Mouse (Mus musculus) kidney, embryonic 15.5 days (tissue): Measurements from ENCODE around the gene Ppm1m. TPM values are rescaled to one million over a fixed set of nuclear protein-coding genes. Genes with fewer than 3 reads are reported as not detected.

Source experiments
- ATAC-seq: fragments of 200-750 bp; cut with Nextera tagmentation; replicated peaks from 2 replicates; pipeline ENCODE4 v1.8.0; 2017; ENCODE audit warnings: moderate TSS enrichment; ENCODE audit not compliant: low FRiP score
- H3K27ac ChIP-seq: fragments of 300-500 bp; sonication (generic); 2 replicates; pipeline ENCODE4 v1.5.1; 2015; ENCODE audit warnings: mild to moderate bottlenecking, inconsistent platforms
- H3K27me3 ChIP-seq: fragments of 300-500 bp; sonication (generic); 2 replicates; pipeline ENCODE4 v1.6.1; 2015; ENCODE audit warnings: inconsistent platforms
- H3K36me3 ChIP-seq: fragments of 300-500 bp; sonication (generic); 2 replicates; pipeline ENCODE4 v1.6.1; 2015; ENCODE audit warnings: inconsistent platforms
- H3K4me1 ChIP-seq: fragments of 300-500 bp; sonication (generic); 2 replicates; pipeline ENCODE4 v1.6.1; 2015; ENCODE audit warnings: inconsistent platforms
- H3K4me2 ChIP-seq: fragments of 300-500 bp; sonication (generic); 2 replicates; pipeline ENCODE4 v1.6.1; 2015; ENCODE audit warnings: moderate library complexity, mild to moderate bottlenecking, inconsistent platforms
- H3K4me3 ChIP-seq: fragments of 300-500 bp; sonication (generic); replicated peaks from 2 replicates; pipeline ENCODE4 v1.5.1; 2015; ENCODE audit warnings: mild to moderate bottlenecking, inconsistent platforms
- H3K9ac ChIP-seq: fragments of 300-500 bp; sonication (generic); 2 replicates; pipeline ENCODE4 v1.6.1; 2015; ENCODE audit warnings: mild to moderate bottlenecking, inconsistent platforms
- H3K9me3 ChIP-seq: fragments of 300-500 bp; sonication (generic); replicated peaks from 2 replicates; pipeline ENCODE4 v1.6.1; 2016; ENCODE audit warnings: inconsistent platforms
- WGBS: fragments of 180-500 bp; shearing (Covaris S2); methylation state at CpG from one replicate; pipeline ENCODE4 v1.1.7; 2015; ENCODE audit warnings: mixed read lengths; 5-methylcytosine and 5-hydroxymethylcytosine counted together
- polyA plus RNA-seq: library from polyadenylated mRNA; unstranded; fragments of >200 nt; fragmentation: Nextera tagmentation; extraction: Ambion mirVana; gene quantifications from 2 replicates; pipeline ENCODE4 v1.2.1, GENCODE M21; 2015

Gene Ppm1m
- polyA plus RNA-seq, 1 experiment from 2014 or later = 55.1 TPM

GRCm38 (mm10) chr9:106231220-106231619 is 31.7 kb upstream of the Ppm1m start:
- no peak overlapping the region for H3K4me3 ChIP-seq
- H3K36me3 ChIP-seq = peaks cover 44% of the 10 kb centered on the region
- H3K9ac ChIP-seq = no peak overlapping the region
- no peaks in the 10 kb centered on the region for H3K9me3 ChIP-seq
- ATAC-seq = no peak
- no peak overlapping the region for H3K27ac ChIP-seq
- peaks cover 15% of the 10 kb centered on the region for H3K4me1 ChIP-seq
- 78% methylated on average over 7 of the region's 7 CpGs for WGBS
- H3K4me2 ChIP-seq = no peak overlapping the region
- peaks cover 4% of the 10 kb centered on the region; the same call in 1 of the 2 replicates for H3K27me3 ChIP-seq

DNA sequence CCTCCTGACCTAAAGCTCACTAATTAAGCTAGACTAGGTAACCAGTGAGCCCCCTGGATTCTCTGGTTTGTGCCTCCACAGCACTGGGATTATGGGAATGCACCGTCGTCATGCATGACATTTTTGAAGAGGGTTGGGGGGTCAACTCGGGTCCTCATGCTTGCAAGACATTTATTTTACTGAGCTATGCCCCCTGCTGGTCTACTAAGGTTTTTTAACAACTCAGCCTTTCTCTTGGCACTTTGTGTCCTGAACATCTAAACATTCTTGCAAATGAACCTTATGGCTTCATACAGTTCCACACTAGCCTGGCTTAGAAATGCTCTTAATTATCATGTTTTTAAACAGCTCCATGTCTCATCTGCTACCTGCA is 31.2 kb upstream of the Ppm1m start:
- no peak overlapping the region for H3K27ac ChIP-seq
- peaks cover 17% of the 10 kb centered on the region for H3K4me1 ChIP-seq
- no peak overlapping the region for H3K9ac ChIP-seq
- H3K9me3 ChIP-seq = no peaks in the 10 kb centered on the region
- no peak for ATAC-seq
- 52% methylated on average over 3 of the region's 3 CpGs for WGBS
- H3K36me3 ChIP-seq = peaks cover 39% of the 10 kb centered on the region
- peaks cover 9% of the 10 kb centered on the region for H3K27me3 ChIP-seq
- H3K4me2 ChIP-seq = no peak overlapping the region
- no peak overlapping the region for H3K4me3 ChIP-seq

- Histone ChIP-seq H3K9me3 (no peaks in the 10 kb centered on the region), H3K4me3 (no peak overlapping the region), H3K9ac (no peak overlapping the region), H3K4me2 (no peak overlapping the region), H3K27me3 (peaks cover 13% of the 10 kb centered on the region), H3K36me3 (peaks cover 33% of the 10 kb centered on the region), H3K4me1 (peaks cover 14% of the 10 kb centered on the region), H3K27ac (no peak overlapping the region)
- 71% methylated on average over 9 of the region's 9 CpGs for WGBS
- no peak for ATAC-seq
Measured at GRCm38 (mm10) chr9:106230051-106230733, 30.6 kb upstream of the Ppm1m start.

DNA sequence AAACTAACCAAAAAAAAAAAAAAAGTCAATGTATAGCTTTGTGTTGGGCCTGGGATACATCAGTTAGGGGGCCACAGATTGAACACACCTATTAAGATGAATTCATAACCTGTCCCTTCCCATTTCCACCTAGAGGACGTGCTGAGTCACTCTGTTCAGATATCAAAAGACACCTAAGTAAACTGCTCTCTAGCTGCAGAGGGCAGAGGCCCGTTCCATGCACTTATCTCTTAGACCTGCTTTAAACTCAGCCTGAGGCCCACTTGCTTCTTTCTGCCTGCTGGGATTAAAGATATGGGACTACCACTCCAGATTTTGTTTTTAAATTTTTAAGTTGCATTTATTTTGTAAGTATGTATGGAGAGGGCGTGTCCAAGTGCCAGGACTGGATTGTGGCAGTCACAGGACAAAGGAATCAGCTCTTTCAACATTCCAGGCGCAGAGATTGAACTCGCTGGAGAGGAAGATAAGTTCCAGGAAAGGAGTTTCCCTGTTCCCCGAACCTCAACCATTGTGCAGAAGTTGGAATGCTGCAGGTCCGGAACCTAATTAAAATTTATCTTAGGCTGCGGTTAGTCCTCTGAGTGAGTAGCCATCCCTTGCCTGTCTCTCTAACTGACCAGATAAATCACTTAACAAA is 28.4 kb upstream of the Ppm1m start:
- Histone ChIP-seq H3K4me3 (no peak overlapping the region), H3K4me1 (peaks cover 16% of the 10 kb centered on the region), H3K4me2 (no peak overlapping the region), H3K9me3 (no peaks in the 10 kb centered on the region), H3K27me3 (peaks cover 20% of the 10 kb centered on the region), H3K9ac (no peak overlapping the region), H3K36me3 (peaks cover 10% of the 10 kb centered on the region), H3K27ac (no peak overlapping the region)
- no peak for ATAC-seq
- 73% methylated on average over 8 of the region's 8 CpGs for WGBS

GRCm38 (mm10) chr9:106226151-106226682 is 26.7 kb upstream of the Ppm1m start:
- ATAC-seq = peak; percentile 72
- Histone ChIP-seq H3K27me3 (peaks cover 20% of the 10 kb centered on the region), H3K9ac (0 out of 2 replicates have a peak overlapping the region, but pooled peaks have one; percentile 21), H3K4me2 (peak overlapping the region; percentile 77), H3K4me1 (peaks cover 31% of the 10 kb centered on the region), H3K36me3 (no peaks in the 10 kb centered on the region), H3K4me3 (peak overlapping the region; percentile 39), H3K9me3 (no peaks in the 10 kb centered on the region), H3K27ac (peak overlapping the region; percentile 64; the same call in 1 of the 2 replicates)
- 8% methylated on average over 34 of the region's 34 CpGs for WGBS

DNA sequence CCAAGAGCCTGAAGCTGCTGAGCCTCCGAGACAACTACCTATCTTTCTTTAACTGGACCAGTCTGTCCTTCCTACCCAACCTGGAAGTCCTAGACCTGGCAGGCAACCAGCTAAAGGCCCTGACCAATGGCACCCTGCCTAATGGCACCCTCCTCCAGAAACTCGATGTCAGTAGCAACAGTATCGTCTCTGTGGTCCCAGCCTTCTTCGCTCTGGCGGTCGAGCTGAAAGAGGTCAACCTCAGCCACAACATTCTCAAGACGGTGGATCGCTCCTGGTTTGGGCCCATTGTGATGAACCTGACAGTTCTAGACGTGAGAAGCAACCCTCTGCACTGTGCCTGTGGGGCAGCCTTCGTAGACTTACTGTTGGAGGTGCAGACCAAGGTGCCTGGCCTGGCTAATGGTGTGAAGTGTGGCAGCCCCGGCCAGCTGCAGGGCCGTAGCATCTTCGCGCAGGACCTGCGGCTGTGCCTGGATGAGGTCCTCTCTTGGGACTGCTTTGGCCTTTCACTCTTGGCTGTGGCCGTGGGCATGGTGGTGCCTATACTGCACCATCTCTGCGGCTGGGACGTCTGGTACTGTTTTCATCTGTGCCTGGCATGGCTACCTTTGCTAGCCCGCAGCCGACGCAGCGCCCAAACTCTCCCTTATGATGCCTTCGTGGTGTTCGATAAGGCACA is 26.1 kb upstream of the Ppm1m start:
- WGBS = 48% methylated on average over 24 of the region's 24 CpGs
- Histone ChIP-seq H3K27me3 (peaks cover 20% of the 10 kb centered on the region), H3K4me1 (peaks cover 35% of the 10 kb centered on the region), H3K36me3 (no peaks in the 10 kb centered on the region), H3K9me3 (no peaks in the 10 kb centered on the region), H3K4me2 (peak overlapping the region; percentile 77), H3K9ac (0 out of 2 replicates have a peak overlapping the region, but pooled peaks have one; percentile 21), H3K27ac (0 out of 2 replicates have a peak overlapping the region, but pooled peaks have one; percentile 64), H3K4me3 (peak overlapping the region; percentile 39)
- ATAC-seq = no peak

DNA sequence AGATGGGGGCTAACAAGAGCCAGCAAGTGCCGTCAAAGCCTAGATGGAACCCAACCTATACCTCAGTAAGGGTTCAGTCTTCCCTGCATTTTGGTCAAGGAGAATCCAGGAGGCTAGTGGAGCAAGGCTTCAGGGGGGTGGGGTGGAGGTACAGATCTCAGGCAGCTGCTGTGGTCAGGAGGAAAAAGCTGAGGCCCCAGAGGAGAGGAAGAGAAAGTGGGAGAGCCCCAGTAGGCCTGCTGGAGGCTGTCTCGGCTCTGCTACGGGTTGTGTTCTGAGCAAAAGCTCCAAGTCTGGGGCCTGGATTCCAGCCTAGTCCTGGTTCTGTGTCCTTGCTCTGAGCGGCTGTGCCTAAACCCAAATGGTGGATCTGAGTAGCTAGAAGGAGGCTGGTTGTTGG is 23.4 kb upstream of the Ppm1m start:
- Histone ChIP-seq H3K27ac (no peak overlapping the region), H3K4me1 (peaks cover 36% of the 10 kb centered on the region), H3K9me3 (no peaks in the 10 kb centered on the region), H3K27me3 (peaks cover 20% of the 10 kb centered on the region), H3K36me3 (no peaks in the 10 kb centered on the region), H3K9ac (no peak overlapping the region), H3K4me2 (no peak overlapping the region), H3K4me3 (no peak overlapping the region)
- WGBS = 84% methylated on average over 4 of the region's 4 CpGs
- no peak for ATAC-seq

GRCm38 (mm10) chr9:106222261-106222851 is 22.8 kb upstream of the Ppm1m start, which contains the start of gene Tlr9:
Gene Tlr9 (plus strand): TSS chr9:106222598.
- H3K36me3 ChIP-seq = no peaks in the 10 kb centered on the region
- no peaks in the 10 kb centered on the region for H3K9me3 ChIP-seq
- no peak for ATAC-seq
- no peak within 1 kb of the TSS for H3K4me2 ChIP-seq
- H3K4me3 ChIP-seq = no peak within 1 kb of the TSS
- no peak within 1 kb of the TSS for H3K9ac ChIP-seq
- peaks cover 20% of the 10 kb centered on the region for H3K27me3 ChIP-seq
- WGBS = 47% methylated on average over 4 of the region's 4 CpGs
- H3K27ac ChIP-seq = peak within 1 kb of the TSS; percentile 43
- H3K4me1 ChIP-seq = peaks cover 36% of the 10 kb centered on the region

GRCm38 (mm10) chr9:106220894-106221523 is 21.5 kb upstream of the Ppm1m start:
- Histone ChIP-seq H3K4me3 (no peak overlapping the region), H3K9ac (no peak overlapping the region), H3K27me3 (peaks cover 14% of the 10 kb centered on the region), H3K4me2 (no peak overlapping the region), H3K9me3 (no peaks in the 10 kb centered on the region), H3K36me3 (no peaks in the 10 kb centered on the region), H3K27ac (peak overlapping the region; percentile 43; the same call in 1 of the 2 replicates), H3K4me1 (peaks cover 30% of the 10 kb centered on the region)
- peak; percentile 63 for ATAC-seq
- 22% methylated on average over 8 of the region's 8 CpGs for WGBS

DNA sequence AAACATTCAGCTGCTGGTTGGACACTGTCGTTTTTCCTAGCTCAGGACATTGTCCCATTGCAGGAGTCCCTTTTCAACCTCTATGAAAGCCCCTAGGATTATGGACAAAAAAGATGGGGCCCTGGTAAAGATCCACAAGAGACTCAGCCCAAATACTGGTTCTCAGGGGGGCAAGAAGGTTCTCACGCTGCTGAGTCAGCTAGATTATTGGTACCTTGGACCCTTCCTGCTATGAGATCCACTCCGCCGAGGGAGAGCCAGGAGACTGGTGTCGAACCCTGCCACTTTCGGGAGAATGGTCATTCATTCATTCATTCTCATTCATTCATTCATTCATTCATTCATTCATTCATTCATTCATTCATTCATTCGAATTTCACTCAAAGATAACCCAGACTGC is 17.4 kb upstream of the Ppm1m start:
- H3K36me3 ChIP-seq = peaks cover 34% of the 10 kb centered on the region
- H3K9ac ChIP-seq = no peak overlapping the region
- H3K27ac ChIP-seq = no peak overlapping the region
- no peak for ATAC-seq
- 81% methylated on average over 7 of the region's 7 CpGs for whole genome bisulfite sequencing
- H3K27me3 ChIP-seq = no peaks in the 10 kb centered on the region
- H3K9me3 ChIP-seq = no peaks in the 10 kb centered on the region
- no peak overlapping the region for H3K4me3 ChIP-seq
- no peak overlapping the region for H3K4me2 ChIP-seq
- H3K4me1 ChIP-seq = peaks cover 19% of the 10 kb centered on the region

DNA sequence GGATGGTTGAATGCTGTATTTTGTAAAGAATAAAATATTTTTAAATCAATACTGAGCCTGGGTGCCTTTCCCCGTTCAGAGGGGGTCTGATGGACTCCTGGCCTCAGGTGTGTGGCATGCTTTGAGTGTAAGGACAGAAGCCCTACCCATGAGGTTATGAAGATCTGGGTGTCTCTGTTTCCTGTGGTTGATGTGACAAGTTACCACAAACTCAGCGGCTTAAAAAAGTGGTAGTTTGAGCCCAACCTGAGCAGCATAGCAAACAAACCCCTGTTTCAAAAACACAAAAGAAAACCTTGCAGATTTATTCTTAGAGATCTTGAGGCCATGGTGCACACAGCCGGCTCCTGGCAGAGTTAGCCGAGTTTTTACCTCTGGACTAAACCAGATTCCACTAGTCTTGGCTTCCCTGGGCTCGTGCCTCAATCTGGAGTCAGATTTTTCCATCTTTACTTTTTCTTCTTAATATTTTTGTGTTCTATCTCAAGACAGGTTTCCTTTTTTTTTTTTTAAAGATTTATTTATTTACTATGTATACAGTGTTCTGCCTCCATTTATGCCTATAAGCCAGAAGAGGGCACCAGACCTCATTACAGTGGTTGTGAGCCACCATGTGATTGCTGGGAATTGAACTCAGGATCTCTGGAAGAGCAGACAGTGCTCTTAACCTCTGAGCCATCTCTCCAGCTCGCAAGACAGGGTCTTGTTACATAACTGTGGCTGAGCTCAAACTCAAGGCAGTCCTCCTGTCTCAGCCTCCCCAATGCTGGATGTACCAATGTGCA is 16.0 kb upstream of the Ppm1m start:
- no peaks in the 10 kb centered on the region for H3K27me3 ChIP-seq
- H3K4me1 ChIP-seq = peaks cover 17% of the 10 kb centered on the region
- WGBS = 84% methylated on average over 6 of the region's 6 CpGs
- H3K4me3 ChIP-seq = no peak overlapping the region
- no peak overlapping the region for H3K27ac ChIP-seq
- H3K9ac ChIP-seq = no peak overlapping the region
- no peak overlapping the region for H3K4me2 ChIP-seq
- H3K9me3 ChIP-seq = no peaks in the 10 kb centered on the region
- H3K36me3 ChIP-seq = peaks cover 34% of the 10 kb centered on the region
- no peak for ATAC-seq
